Mouse (Mus musculus) heart, embryonic 11.5 days (tissue): ENCODE results near the gene B3gnt6. TPM values are rescaled to one million over a fixed set of nuclear protein-coding genes. Genes with fewer than 3 reads are reported as not detected.
A peak's percentile ranks its signal among the peaks of the same experiment; 100 is the strongest.

Experiments used
- ATAC-seq: fragments of 200-750 bp; cut with Nextera tagmentation; replicated peaks from 2 replicates; pipeline ENCODE4 v1.8.0; 2017; ENCODE audit warnings: moderate library complexity; ENCODE audit not compliant: insufficient number of reproducible peaks, low FRiP score, low TSS enrichment
- H3K27ac ChIP-seq: fragments of 300-500 bp; sonication (generic); 2 replicates; pipeline ENCODE4 v1.5.1; 2014; ENCODE audit warnings: mild to moderate bottlenecking, low read depth, low read length
- H3K27me3 ChIP-seq: fragments of 300-500 bp; sonication (generic); 2 replicates; pipeline ENCODE4 v1.6.1; 2014; ENCODE audit warnings: mild to moderate bottlenecking, low read length, mixed read lengths; ENCODE audit not compliant: control insufficient read depth, insufficient read depth
- H3K36me3 ChIP-seq: fragments of 300-500 bp; sonication (generic); 2 replicates; pipeline ENCODE4 v1.6.1; 2014; ENCODE audit warnings: mild to moderate bottlenecking, low read length, moderate library complexity, mixed read lengths; ENCODE audit not compliant: control insufficient read depth, insufficient read depth
- H3K4me1 ChIP-seq: fragments of 300-500 bp; sonication (generic); 2 replicates; pipeline ENCODE4 v1.6.1; 2014; ENCODE audit warnings: low read length; ENCODE audit not compliant: control insufficient read depth, insufficient read depth
- H3K4me2 ChIP-seq: fragments of 300-500 bp; sonication (generic); 2 replicates; pipeline ENCODE4 v1.6.1; 2014; ENCODE audit warnings: mild to moderate bottlenecking, moderate library complexity
- H3K4me3 ChIP-seq: fragments of 300-500 bp; sonication (generic); 2 replicates; pipeline ENCODE4 v1.5.1; 2014; ENCODE audit warnings: low read depth, low read length
- H3K9ac ChIP-seq: fragments of 300-500 bp; sonication (generic); 2 replicates; pipeline ENCODE4 v1.6.1; 2014; ENCODE audit warnings: mild to moderate bottlenecking, low read depth, low read length, moderate library complexity
- H3K9me3 ChIP-seq: fragments of 300-500 bp; sonication (generic); replicated peaks from 2 replicates; pipeline ENCODE4 v1.6.1; 2016; ENCODE audit warnings: low read length; ENCODE audit not compliant: control insufficient read depth
- WGBS: fragments of 180-500 bp; shearing (Covaris S2); extraction: QIAGEN DNeasy Blood & Tissue Kit; methylation state at CpG from one replicate; pipeline ENCODE4 v1.1.7; 2014; ENCODE audit not compliant: insufficient replicate concordance; 5-methylcytosine and 5-hydroxymethylcytosine counted together
- polyA plus RNA-seq: library from polyadenylated mRNA; unstranded; fragments of >200 nt; fragmentation: Nextera tagmentation; extraction: Ambion mirVana; gene quantifications from 2 replicates; pipeline ENCODE4 v1.2.1, GENCODE M21; 2014

Gene B3gnt6
- polyA plus RNA-seq, 1 experiment from 2014 or later = not detected

- Histone ChIP-seq H3K4me3 (no peak overlapping the region), H3K4me1 (no peaks in the 10 kb centered on the region), H3K9me3 (no peaks in the 10 kb centered on the region), H3K27me3 (peaks cover under 1% of the 10 kb centered on the region; the same call in 1 of the 2 replicates), H3K9ac (no peak overlapping the region), H3K4me2 (no peak overlapping the region), H3K27ac (no peak overlapping the region), H3K36me3 (no peaks in the 10 kb centered on the region)
- no peak for ATAC-seq
- 82% methylated on average over 8 of the region's 8 CpGs for WGBS
Measured at GRCm38 (mm10) chr7:98186637-98187036, 12.6 kb downstream of the B3gnt6 start.

- H3K9ac ChIP-seq = no peak overlapping the region; the same call in 1 of the 2 replicates
- 84% methylated on average over 6 of the region's 6 CpGs for WGBS
Measured at GRCm38 (mm10) chr7:98185326-98185725, 14.0 kb downstream of the B3gnt6 start.

GRCm38 (mm10) chr7:98178560-98179231 lies 20.6 kb downstream of the B3gnt6 start:
- H3K4me3 ChIP-seq = peak overlapping the region; percentile 75
- no peaks in the 10 kb centered on the region for H3K9me3 ChIP-seq
- no peak overlapping the region for H3K27ac ChIP-seq
- peak overlapping the region; percentile 73 for H3K4me2 ChIP-seq
- no peak for ATAC-seq
- WGBS = 84% methylated on average over 5 of the region's 5 CpGs
- H3K9ac ChIP-seq = peak overlapping the region; percentile 67
- H3K36me3 ChIP-seq = no peaks in the 10 kb centered on the region
- H3K27me3 ChIP-seq = no peaks in the 10 kb centered on the region
- peaks cover 10% of the 10 kb centered on the region for H3K4me1 ChIP-seq

More at GRCm38 (mm10) chr7:98185326-98185725, 14.0 kb downstream of the B3gnt6 start:
- H3K27me3 ChIP-seq = no peaks in the 10 kb centered on the region
- no peak overlapping the region for H3K4me2 ChIP-seq
- no peaks in the 10 kb centered on the region for H3K36me3 ChIP-seq
- no peaks in the 10 kb centered on the region for H3K9me3 ChIP-seq
- H3K4me3 ChIP-seq = no peak overlapping the region
- ATAC-seq = no peak
- H3K4me1 ChIP-seq = no peaks in the 10 kb centered on the region
- H3K27ac ChIP-seq = no peak overlapping the region

- 3% methylated on average over 40 of the region's 44 CpGs for WGBS
- peak; percentile 83 for ATAC-seq
- Histone ChIP-seq H3K4me1 (peaks cover 10% of the 10 kb centered on the region), H3K36me3 (no peaks in the 10 kb centered on the region), H3K4me3 (peak within 1 kb of the TSS; percentile 75), H3K4me2 (peak within 1 kb of the TSS; percentile 73), H3K9me3 (no peaks in the 10 kb centered on the region), H3K27me3 (no peaks in the 10 kb centered on the region), H3K27ac (peak within 1 kb of the TSS; percentile 80; the same call in 1 of the 2 replicates), H3K9ac (peak within 1 kb of the TSS; percentile 67)
Measured at GRCm38 (mm10) chr7:98177929-98178559, 21.2 kb downstream of the B3gnt6 start, which contains the start of gene Capn5. Gene Capn5, minus strand, starts transcription at chr7:98178274.

GRCm38 (mm10) chr7:98177566-98177928 lies 21.7 kb downstream of the B3gnt6 start:
- no peaks in the 10 kb centered on the region for H3K9me3 ChIP-seq
- H3K27me3 ChIP-seq = no peaks in the 10 kb centered on the region
- H3K36me3 ChIP-seq = no peaks in the 10 kb centered on the region
- H3K9ac ChIP-seq = peak overlapping the region; percentile 67
- WGBS = 5% methylated on average over 9 of the region's 9 CpGs
- H3K4me2 ChIP-seq = peak overlapping the region; percentile 73
- no peak; the same call in 1 of the 2 replicates for ATAC-seq
- H3K4me1 ChIP-seq = peaks cover 10% of the 10 kb centered on the region
- peak overlapping the region; percentile 80; the same call in 1 of the 2 replicates for H3K27ac ChIP-seq
- H3K4me3 ChIP-seq = peak overlapping the region; percentile 75

GRCm38 (mm10) chr7:98177071-98177485 lies 22.2 kb downstream of the B3gnt6 start:
- Histone ChIP-seq H3K36me3 (no peaks in the 10 kb centered on the region), H3K27me3 (no peaks in the 10 kb centered on the region), H3K27ac (peak overlapping the region; percentile 80; the same call in 1 of the 2 replicates), H3K4me1 (peaks cover 10% of the 10 kb centered on the region), H3K4me3 (peak overlapping the region; percentile 75), H3K9ac (peak overlapping the region; percentile 67), H3K4me2 (peak overlapping the region; percentile 73), H3K9me3 (no peaks in the 10 kb centered on the region)
- ATAC-seq = no peak
- 48% methylated on average over 2 of the region's 2 CpGs for WGBS

GRCm38 (mm10) chr7:98176322-98177070 lies 22.8 kb downstream of the B3gnt6 start:
- Histone ChIP-seq H3K9ac (peak overlapping the region; percentile 58), H3K4me3 (peak overlapping the region; percentile 75), H3K27me3 (no peaks in the 10 kb centered on the region), H3K4me2 (peak overlapping the region; percentile 73), H3K36me3 (no peaks in the 10 kb centered on the region), H3K27ac (peak overlapping the region; percentile 80), H3K4me1 (peaks cover 12% of the 10 kb centered on the region), H3K9me3 (no peaks in the 10 kb centered on the region)
- no peak; the same call in 1 of the 2 replicates for ATAC-seq
- 52% methylated on average over 8 of the region's 8 CpGs for WGBS
